Mouse (Mus musculus) retina, postnatal 7 days (tissue): ENCODE results near the gene Prss16.

Experiments used
- DNase-seq: peaks from one replicate; pipeline ENCODE4 v3.0.0-alpha.2; 2012; ENCODE audit warnings: low read depth, low spot score

The Prss16 gene

GRCm38 (mm10) chr13:22036149-22036956 is 26.8 kb upstream of the Prss16 start:
- no peak for DNase-seq

- DNase-seq = peak; percentile 85
Observed at GRCm38 (mm10) chr13:22035267-22036148, 26.0 kb upstream of the Prss16 start, which contains the start of the genes Hist1h2ah and Hist1h2bk. Gene Hist1h2ah, minus strand, starts transcription at chr13:22035568. Gene Hist1h2bk, plus strand, starts transcription at chr13:22035870.

GRCm38 (mm10) chr13:22034443-22035266 is 25.1 kb upstream of the Prss16 start:
- no peak for DNase-seq

- no peak for DNase-seq
Observed at GRCm38 (mm10) chr13:22033741-22034442, 24.4 kb upstream of the Prss16 start.

- no peak for DNase-seq
Observed at GRCm38 (mm10) chr13:22030493-22030892, 21.0 kb upstream of the Prss16 start.

GRCm38 (mm10) chr13:22029928-22030327 is 20.4 kb upstream of the Prss16 start:
- DNase-seq = no peak

- DNase-seq = peak; percentile 84
Observed at GRCm38 (mm10) chr13:22028673-22029460, 19.3 kb upstream of the Prss16 start.

GRCm38 (mm10) chr13:22026058-22027031 is 16.8 kb upstream of the Prss16 start:
- peak; percentile 81 for DNase-seq

- peak; percentile 83 for DNase-seq
Observed at GRCm38 (mm10) chr13:22022241-22022640, 12.7 kb upstream of the Prss16 start.

GRCm38 (mm10) chr13:22021581-22021980 is 12.0 kb upstream of the Prss16 start:
- no peak for DNase-seq

GRCm38 (mm10) chr13:22020901-22021339 is 11.4 kb upstream of the Prss16 start:
- no peak for DNase-seq

- no peak for DNase-seq
Observed at GRCm38 (mm10) chr13:22019934-22020835, 10.6 kb upstream of the Prss16 start.

- DNase-seq = peak; percentile 72
Observed at GRCm38 (mm10) chr13:22015479-22016450, 6.2 kb upstream of the Prss16 start.

GRCm38 (mm10) chr13:22014411-22014845 is 4.9 kb upstream of the Prss16 start:
- DNase-seq = no peak

- no peak for DNase-seq
Observed at GRCm38 (mm10) chr13:22013716-22014115, 4.2 kb upstream of the Prss16 start.

GRCm38 (mm10) chr13:22008707-22009106 is 835 bp downstream of the Prss16 start:
- DNase-seq = no peak
